Mouse (Mus musculus) ovary, adult 18-20 months (tissue): ENCODE data around the gene Gm3020.
"Not testable (repeated sequence)": the region's sequence is repeated elsewhere in the genome, so short reads cannot be mapped to it uniquely, and the experiment has no call there.

Experiments
- DNase-seq: peaks from one replicate; pipeline ENCODE4 v3.0.0; 2022; ENCODE audit warnings: low spot score, mixed read lengths

Gm3020 gene

DNA sequence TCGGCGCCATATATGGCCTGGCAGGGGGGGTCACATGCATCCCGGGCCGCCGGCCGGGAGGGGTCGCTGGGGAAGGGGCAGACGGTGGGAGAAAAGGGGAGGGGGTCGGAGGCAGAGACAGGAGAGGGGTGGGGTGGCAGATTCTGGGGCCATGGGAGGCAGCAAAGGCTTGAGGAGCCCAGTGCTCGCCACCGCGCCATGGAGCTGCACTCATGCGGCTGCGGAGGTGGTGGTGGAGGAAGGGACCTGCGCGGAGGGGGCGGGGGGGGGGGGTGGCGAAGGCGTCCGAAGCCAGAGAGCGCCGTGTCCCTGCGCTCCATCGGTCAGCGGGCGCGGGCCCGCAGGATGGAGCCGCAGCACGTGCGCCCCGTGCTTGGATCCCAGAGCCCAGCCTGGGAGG, at the start of gene Gm3020:
Gm3020 (plus strand) TSS at position 301 of the 400 bp plus-strand sequence.
- not testable (repeated sequence) for DNase-seq

DNA sequence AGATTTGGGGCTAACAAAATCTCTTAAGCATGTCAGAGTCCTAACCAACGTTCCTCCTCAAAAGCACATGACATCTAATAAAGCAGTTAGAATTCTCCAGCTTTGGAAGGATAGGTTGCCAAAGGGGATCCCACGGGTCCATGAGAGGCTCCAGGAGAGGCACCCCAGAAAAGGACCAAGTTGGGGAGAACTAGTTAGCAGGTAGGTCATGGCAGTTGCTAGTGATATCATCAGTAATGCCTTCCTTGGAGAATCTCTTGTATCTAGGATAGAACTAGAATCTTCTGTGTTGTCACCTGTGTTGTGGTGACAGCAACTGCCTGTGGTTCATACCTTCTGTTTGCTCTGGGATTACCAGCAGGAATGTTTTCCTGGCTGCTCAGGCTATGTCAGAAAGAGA, 17.6 kb upstream of the Gm3020 start, which contains the start of gene Gm3012:
Gm3012 (plus strand) TSS at position 301 of the 400 bp plus-strand sequence.
- DNase-seq, result not testable (repeated sequence)

DNA sequence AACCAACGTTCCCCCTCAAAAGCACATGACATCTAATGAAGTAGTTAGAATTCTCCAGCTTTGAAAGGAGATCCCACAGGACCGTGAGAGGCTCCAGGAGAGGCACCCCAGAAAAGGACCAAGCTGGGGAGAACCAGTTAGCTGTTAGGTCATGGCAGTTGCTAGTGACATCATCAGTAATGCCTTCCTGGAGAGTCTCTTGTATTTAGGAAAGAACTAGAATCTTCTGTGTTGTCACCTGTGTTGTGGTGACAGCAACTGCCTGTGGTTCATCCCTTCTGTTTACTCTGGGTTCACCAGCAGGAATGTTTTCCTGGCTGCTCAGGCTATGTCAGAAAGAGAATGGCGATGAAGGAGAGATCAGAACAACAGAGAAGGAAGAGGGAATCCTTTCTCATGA, 36.7 kb downstream of the Gm3020 start, which contains the start of gene Gm3043:
Gm3043 (plus strand) TSS at position 301 of the 400 bp plus-strand sequence.
- DNase-seq, result not testable (repeated sequence)
